Mouse (Mus musculus): ENCODE data around the gene Rac2.

DNA sequence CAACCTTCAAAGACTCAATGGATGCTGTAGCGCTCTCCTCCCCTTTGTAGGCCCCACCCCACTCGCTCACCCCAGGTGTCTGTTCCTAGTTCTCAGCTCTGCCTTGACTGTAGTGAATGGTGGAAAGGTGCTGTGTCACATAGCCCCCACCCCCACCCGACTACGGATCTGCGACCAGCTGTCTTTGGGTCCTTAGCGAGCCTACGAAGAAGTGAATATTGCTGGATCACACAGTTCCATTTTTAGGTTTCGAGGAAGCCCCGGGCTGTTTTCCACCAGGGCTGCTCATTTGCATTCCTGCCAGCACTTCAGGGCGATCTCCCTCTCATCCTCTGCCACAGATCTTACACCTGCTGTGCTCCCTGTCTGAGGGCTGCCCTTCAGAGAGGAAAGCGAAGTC is 10.8 kb upstream of the Rac2 start:
- no peak for TF ChIP-seq CTCF (IDR thresholded peaks at IDR 0.05; ENCODE audit: insufficient read depth, low read length)
- TF ChIP-seq POLR2A (IDR thresholded peaks at IDR 0.05; ENCODE audit: borderline replicate concordance, extremely low read depth, low read depth, low read length): no peak
